Mouse (Mus musculus): ENCODE measurements around the gene Hectd4.
"Not testable (repeated sequence)": the region's sequence is repeated elsewhere in the genome, so short reads cannot be mapped to it uniquely, and the experiment has no call there.

Hectd4 gene

DNA sequence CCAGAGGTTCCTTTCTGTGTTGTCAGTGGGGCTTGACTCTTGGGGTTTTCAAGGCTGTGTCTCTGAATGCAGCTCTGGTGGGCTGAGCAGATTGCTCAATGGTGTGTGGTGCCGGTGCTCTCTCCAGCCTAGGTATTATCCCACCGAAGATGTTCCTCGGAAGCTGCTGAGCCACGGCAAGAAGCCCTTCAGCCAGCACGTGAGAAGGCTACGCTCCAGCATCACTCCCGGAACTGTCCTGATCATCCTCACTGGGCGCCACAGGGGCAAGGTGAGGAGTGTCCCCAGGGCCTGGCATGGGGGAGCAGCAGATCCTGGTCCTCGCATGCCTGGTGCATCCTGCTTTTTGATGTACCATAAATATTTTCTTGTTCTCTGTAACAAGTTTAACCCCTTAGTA lies 13.5 kb upstream of the Hectd4 start:
- no peak for DNase-seq (ENCODE audit: low spot score)

DNA sequence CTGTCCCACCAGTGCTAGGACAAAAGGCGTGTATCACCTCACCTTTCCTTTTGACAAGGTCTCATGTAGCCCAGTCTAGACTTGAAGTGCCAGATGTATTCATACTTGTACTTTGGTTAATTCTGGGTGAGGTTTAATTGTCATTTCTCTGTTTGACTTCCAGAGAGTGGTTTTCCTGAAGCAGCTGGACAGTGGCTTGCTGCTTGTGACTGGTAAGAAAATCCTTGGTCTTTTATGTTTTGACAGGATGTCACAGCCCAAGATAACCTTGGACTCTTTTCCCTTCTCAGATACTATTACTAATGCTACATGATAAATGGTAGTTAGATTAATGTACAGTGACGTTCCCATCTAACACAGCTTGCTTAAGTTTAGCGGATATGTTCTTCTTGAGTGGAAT lies 13.0 kb upstream of the Hectd4 start:
- DNase-seq (ENCODE audit: low spot score), result no peak

- no peak for DNase-seq (ENCODE audit: low spot score)
Measured at GRCm38 (mm10) chr5:121209755-121210600, 10.0 kb upstream of the Hectd4 start.

DNA sequence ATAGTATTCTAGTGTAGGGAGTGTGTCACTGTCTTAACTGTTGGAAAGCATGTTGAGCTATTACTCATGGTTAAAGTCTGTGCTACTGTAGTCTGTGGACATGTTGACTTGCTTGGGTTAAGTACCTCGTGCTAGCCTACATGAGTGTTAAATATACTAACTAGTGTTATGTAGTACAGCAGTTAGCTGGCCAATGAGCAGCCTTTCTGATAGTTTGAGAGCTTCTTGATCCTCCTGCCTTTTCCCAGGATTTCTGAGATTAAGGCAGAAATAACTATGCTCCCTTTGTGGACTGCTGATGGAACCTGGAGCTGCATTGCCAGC lies 9.5 kb upstream of the Hectd4 start:
- no peak for DNase-seq (ENCODE audit: low spot score)

GRCm38 (mm10) chr5:121212108-121212507 lies 7.9 kb upstream of the Hectd4 start:
- DNase-seq (ENCODE audit: low spot score), result no peak

GRCm38 (mm10) chr5:121214707-121215106 lies 5.3 kb upstream of the Hectd4 start:
- no peak for DNase-seq (ENCODE audit: low spot score)

- peak; percentile 69 for DNase-seq (ENCODE audit: low spot score)
Measured at GRCm38 (mm10) chr5:121215380-121216125, 4.5 kb upstream of the Hectd4 start.

- peak; percentile 40 for DNase-seq (ENCODE audit: low spot score)
Measured at GRCm38 (mm10) chr5:121216126-121216446, 3.9 kb upstream of the Hectd4 start.

DNA sequence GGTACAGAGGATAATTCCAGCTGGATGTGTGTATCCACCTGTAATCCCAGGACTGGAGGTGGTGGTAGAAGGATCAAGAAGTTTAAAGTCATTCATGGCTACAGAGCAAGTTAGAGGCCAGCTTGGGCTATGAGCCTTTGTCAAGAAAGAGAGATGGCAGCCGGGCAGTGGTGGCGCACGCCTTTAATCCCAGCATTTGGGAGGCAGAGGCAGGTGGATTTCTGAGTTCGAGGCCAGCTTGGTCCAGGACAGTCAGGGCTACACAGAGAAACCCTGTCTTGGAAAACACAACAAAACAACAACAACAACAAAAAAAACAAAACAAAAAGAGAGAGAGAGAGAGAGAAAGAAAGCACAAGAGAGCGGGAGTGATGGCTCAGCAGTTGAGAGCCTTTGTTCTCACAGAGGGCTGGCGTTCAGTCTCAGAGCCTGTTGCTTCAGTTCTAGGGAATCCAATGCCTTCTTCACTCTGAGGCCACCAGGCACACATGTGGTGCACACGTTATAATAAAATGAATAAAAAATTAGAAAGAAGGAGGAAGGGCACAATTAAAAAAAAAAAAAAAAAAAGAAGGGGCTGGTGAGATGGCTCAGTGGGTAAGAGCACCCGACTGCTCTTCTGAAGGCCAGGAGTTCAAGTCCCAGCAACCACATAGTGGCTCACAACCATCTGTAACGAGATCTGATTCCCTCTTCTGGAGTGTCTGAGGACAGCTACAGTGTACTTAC lies 3.3 kb upstream of the Hectd4 start:
- DNase-seq (ENCODE audit: low spot score), result not testable (repeated sequence)

DNA sequence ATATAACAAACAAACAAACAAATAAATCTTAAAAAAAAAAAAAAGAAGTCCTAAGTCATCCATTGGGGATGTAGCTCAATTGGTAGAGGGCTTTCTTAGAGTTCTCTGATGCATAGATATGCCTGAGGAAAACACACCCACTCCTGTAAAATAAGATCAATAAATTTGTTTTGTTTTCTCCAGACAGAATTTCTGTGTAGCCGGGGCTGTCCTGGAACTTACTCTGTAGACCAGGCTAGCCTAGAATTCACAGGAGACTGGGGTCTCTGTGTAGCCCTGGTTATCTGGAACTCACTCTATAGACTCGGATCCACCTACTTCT lies 2.7 kb upstream of the Hectd4 start:
- no peak for DNase-seq (ENCODE audit: low spot score)

DNA sequence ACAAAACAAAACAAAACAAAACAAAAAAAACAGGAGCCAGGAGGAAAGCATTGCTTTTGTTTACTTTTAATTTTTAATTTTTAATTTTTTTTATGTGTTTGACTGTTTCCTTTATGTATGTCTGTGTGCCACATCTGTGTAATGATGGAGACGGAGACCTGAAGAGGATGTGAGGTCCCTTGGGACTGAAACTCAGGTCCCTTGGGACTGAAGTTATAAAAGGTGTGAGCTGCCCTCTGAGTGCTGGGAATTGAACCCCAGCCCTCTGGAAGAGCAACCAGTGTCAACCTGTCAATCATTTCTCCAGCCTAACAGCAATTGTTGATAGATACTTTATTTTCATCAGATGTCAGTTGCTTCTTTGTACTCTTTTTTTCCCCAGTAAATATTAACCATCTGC lies 829 bp upstream of the Hectd4 start:
- DNase-seq (ENCODE audit: low spot score), result no peak

DNA sequence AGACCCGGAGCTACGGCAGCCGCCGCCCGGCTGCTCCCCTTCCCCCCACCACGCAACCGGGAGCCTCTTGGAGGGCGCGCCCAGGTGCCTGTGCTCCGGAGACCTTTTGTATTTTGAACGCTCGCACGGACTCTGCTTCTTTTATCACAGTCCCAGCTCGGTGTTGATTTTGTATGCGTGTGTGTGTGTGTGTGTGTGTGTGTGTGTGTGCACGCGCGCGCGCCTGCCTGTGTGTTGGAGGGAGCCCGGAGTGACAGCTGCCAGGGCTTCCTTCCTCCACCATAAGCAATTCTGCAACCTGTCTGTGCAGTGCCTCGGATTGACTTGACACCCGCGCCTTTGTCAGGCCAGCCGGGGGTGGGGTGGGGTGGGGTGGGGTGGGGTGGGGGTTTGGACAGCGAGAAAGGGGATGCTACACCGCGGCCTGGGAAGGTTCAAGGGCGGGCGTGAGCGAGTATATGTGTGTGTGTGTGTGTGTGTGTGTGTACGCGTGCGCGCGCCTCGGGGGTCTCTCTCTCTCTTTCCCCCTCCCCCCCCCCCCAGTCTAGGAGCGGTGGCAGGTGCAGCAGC lies 798 bp downstream of the Hectd4 start:
- DNase-seq (ENCODE audit: low spot score), result no peak

DNA sequence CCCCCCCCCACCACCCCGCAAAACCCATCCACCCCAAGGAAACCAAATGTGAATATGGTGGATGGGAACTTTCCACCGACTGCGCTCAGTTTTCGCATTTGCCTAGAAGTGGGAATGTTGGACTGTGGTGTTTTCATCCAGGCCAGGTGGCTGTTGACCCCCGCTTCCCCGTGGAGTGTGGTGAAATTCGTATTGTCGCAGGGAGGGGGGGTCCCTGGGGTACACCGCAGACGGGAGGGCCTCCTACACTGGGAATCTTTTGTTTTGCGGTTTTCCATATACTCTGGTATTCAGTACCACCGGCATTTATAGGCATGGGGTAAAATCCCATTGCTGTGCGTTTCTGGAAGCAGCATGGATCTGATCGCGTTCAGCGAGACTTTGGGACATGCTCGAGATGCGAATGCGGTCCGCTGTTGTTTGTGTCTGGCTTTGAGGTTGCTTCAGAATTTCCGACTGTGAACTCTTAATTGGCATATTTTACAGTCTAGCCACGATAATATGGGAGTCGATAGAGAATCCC lies 1.4 kb downstream of the Hectd4 start:
- no peak for DNase-seq (ENCODE audit: low spot score)

- DNase-seq (ENCODE audit: low spot score), result not testable (repeated sequence)
Measured at GRCm38 (mm10) chr5:121224020-121224419, 4.0 kb downstream of the Hectd4 start.

- DNase-seq (ENCODE audit: low spot score), result no peak
Measured at GRCm38 (mm10) chr5:121224856-121225255, 4.8 kb downstream of the Hectd4 start.

GRCm38 (mm10) chr5:121225854-121226253 lies 5.8 kb downstream of the Hectd4 start:
- no peak for DNase-seq (ENCODE audit: low spot score)

GRCm38 (mm10) chr5:121226406-121226805 lies 6.4 kb downstream of the Hectd4 start:
- DNase-seq (ENCODE audit: low spot score), result no peak

DNA sequence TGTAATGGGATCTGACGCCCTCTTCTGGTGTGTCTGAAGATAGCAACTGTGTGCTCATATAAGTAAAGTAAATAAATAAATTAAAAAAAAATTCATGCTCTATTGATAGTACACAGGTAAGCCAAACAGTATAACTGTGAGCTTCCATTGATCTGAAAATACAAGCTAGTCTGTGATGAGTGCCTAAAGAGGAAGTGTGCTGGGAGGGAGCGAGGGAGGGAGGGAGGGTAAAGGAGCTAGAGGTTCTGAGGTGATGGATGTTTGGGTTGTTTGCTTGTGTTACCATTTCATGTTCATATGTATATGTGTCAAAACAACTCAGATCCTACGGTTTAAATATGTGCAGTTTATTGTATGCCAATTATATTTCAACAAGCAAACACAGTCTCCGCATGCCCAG lies 6.8 kb downstream of the Hectd4 start:
- DNase-seq (ENCODE audit: low spot score), result no peak

DNA sequence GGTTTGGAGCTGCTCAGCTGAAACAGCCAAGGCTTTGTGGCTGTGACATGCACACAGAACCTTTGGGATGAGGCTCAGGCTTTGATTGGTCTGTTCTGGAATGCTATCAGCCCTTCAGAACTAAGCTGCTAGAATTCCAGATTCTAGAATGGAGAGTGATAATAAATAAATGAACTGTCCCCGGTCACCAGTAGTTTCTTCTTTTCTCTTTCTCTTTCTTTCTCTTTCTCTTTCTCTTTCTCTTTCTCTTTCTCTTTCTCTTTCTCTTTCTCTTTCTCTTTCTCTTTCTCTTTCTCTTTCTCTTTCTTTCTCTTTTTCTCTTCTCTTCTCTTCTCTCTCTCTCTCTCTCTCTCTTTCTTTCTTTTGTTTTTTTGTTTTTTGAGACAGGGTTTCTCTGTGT lies 7.3 kb downstream of the Hectd4 start:
- not testable (repeated sequence) for DNase-seq (ENCODE audit: low spot score)

- no peak for DNase-seq (ENCODE audit: low spot score)
Measured at GRCm38 (mm10) chr5:121229182-121229581, 9.2 kb downstream of the Hectd4 start.

DNA sequence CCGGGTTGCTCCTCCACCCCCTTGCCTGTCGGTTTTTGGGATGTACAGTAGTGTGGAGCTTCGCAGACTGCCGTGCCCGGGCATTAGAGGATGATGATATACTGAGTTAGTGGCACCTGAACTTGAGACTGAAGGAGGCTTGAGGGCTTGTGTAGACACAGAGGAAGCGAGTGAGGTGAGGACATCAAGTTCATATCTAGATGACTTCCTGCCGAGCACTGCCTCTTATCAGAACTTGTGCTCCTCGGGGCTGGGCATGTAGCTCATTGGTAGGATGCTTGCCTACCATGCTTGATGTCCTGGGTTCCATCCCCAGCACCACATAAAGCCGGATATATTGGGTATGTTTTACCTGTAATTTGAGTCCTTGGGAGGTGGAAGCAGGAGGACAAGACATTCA lies 10.8 kb downstream of the Hectd4 start:
- no peak for DNase-seq (ENCODE audit: low spot score)

GRCm38 (mm10) chr5:121232789-121233188 lies 12.8 kb downstream of the Hectd4 start:
- DNase-seq (ENCODE audit: low spot score), result no peak

GRCm38 (mm10) chr5:121233726-121234125 lies 13.7 kb downstream of the Hectd4 start:
- no peak for DNase-seq (ENCODE audit: low spot score)
